Mouse (Mus musculus) kidney, postnatal 25 days (tissue): Measurements from ENCODE around the gene Sdk1.

Source experiments
- DNase-seq, 2 experiments: peaks; one replicate each; pipeline ENCODE4 v3.0.0; 2021; ENCODE audit warnings: mixed read lengths in 2 of 2

Gene Sdk1

GRCm38 (mm10) chr5:142022877-142023580 is 781.7 kb downstream of the Sdk1 start:
- no peak for DNase-seq

GRCm38 (mm10) chr5:142024448-142024847 is 783.2 kb downstream of the Sdk1 start:
- DNase-seq, result peak; percentile 27 to 37

DNA sequence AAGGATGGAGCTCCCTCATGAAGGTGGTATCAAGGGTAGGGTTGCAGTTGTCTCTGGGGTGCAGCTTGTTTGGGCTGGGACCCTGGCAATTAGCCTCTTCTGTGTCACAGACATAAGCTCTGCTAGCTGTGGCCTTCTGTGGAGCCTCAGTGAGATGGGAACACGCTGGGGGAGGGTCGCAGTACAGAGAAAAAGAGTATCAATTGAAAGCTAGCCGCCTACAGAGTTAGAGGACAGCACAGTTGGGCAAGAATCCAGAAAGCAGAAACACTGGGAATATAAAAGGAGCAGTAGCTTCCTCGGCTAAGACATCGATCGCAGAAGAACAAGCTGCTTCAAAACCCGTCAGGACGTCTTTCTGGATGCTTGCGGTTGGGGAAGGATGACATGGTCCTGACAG is 795.2 kb downstream of the Sdk1 start:
- no peak for DNase-seq

DNA sequence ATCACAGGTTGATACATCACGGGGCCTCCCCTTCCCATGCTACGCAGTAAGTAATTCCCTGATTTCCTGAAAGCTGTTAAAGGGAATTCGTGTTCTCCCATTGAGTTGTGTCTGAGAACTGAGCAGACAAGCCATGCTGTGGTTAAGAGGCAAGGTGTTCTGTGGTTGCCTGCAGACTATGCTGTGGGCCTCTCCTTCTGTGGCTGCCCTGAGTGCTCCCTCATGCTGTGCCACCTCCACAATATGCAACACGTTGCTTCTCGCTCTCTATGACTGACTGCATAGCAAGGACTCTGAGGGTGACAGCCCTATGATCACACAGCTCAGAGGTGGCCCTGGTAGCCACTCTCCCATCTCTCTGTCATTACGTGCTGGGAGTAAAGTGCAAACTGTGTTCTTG is 797.9 kb downstream of the Sdk1 start:
- no peak for DNase-seq

DNA sequence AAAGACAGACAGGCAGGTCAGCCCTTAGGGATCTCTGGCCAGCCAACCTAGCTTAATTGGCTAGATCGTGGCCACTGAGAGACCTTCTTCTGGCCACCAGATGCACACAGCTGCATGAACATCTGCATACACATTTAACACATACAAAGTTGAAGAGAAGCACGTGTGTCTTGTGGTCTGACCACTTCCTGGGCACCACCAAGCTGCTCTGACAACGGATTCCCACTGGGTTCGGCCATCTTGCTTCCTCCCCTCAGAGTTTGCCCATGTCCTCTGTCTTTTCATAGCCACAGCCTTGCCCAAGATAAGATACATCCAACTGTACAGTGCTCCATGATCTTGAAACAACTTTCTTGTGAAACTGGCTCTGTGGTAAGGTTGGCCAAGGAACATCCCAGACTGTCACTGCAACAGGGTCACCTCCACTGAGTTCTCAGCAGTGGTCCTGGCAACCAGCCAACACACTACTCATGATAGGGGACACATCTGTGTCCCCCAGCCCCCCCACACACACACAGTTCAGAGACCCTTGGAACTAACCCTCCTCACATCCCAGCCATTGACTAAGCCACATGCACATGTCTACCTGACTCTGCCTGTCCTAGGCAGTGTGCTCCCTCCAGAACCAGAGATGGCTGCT is 798.7 kb downstream of the Sdk1 start:
- no peak for DNase-seq

DNA sequence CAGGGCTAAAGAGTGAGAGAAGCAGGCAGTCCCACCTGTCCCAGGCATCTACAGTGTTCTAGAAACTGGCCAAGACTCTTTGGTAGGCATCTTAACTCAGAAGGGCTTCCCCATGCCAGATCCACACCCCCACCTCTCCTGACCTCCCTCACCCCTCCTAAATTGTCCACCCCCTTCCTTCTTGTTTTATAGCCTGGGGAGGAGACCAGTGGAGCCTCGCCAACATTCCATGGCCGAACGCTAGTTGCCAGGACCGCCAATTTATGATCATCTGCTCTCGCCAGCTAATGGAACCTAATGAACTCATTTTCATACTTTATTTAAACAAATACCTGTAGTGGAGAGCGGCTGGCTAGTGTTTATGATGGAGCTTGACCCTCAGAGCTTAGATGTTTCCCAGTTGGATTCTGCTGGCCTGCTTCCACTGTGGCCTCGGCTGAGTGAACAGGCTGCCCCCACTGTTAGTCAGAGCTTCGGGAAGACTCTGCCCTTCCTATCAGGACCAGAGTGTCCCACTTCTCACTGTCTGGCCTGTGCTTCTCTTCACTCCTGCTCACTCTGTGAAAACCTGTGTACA is 800.0 kb downstream of the Sdk1 start:
- peak in 1 of 2 experiments; percentile 18 for DNase-seq

DNA sequence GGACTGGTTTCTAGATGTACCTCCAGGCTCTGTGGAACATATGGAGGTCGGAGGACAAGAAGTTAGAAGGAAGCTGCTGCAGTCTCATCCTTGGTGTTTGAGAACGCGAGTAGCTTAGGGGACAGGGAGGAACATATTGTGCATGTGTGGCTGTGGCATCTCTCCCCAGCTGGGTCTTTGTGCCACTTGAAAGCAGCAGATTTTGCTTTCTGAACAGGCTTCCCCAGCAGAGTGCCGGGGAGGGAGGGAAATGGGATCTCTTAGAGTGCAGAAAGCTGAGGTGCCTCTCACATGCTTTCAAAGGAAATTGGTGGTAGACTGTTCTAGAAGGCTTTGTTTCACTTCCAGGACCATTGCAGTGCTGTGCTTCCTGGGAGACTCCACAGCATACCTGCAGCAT is 820.5 kb downstream of the Sdk1 start:
- no peak for DNase-seq

DNA sequence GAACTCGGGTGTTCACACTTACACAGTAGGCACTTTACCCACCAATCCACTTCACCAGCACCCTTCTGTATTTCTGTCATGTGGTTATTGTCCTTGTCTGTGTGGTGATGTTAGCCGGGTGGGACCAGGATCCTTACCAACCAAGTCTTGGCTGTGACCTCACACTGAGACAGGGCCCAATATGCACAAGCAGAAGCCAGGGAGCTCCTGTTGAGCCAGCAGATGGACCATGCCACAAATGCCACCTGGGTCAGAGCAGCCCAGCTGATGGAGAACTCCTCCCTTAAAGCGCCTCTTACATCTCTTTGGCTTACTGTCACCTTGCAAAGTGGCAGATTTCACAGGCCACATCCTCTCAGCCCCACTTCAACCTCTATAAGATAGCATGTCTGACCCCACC is 830.0 kb downstream of the Sdk1 start:
- no peak for DNase-seq

GRCm38 (mm10) chr5:142073901-142074300 is 832.6 kb downstream of the Sdk1 start:
- DNase-seq, result no peak

DNA sequence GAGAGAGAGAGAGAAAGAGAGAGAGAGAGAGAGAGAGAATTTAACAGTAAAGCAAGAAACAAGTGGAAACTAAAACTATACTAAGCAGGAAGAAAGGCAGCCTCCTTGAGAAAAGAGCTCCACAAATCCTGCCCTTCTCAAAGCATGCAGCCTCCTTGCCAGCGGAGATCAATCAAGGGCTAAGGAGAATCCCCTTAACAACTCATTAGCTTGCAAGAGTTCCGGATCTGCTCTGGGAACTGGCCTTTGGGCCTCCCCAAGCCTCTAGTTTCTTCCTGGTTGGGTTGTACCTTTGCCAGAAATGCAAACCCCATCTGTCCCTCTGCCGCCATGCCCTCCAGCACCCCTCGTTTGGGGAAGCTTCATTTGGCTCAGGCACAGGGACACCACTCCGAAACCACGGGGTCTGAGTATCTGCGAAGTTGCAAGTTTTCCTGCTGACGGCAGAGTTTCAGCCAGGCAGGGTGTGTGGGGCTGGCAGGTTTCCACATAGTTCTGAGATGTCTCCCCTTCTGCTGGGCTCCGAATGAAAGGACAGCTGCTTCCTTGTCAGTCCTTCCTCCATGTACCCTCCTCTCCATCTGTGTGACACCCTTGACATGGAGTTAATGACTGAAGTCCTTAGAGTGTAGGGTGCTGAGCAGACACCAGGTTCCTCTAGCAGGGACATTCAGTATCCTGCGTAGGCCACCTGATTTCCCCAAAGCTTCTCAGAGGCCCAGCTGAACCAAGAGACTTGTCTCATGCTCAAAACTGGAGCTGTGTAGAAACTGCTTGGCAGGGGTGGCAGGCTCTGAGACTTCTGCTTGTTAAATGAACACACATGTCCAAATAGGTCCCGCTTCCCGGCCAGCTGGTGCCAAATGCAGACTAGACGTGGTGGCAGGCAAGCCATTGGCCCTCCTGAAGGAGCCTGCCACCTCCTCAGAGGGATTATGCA is 833.5 kb downstream of the Sdk1 start:
- DNase-seq, result peak; percentile 36 to 46

- no peak for DNase-seq
These were observed 839.4 kb downstream of the Sdk1 start for GRCm38 (mm10) chr5:142080661-142081060.

- DNase-seq, result no peak
These were observed 839.8 kb downstream of the Sdk1 start for GRCm38 (mm10) chr5:142081076-142081475.

GRCm38 (mm10) chr5:142096377-142096841 is 855.1 kb downstream of the Sdk1 start:
- DNase-seq, result no peak

DNA sequence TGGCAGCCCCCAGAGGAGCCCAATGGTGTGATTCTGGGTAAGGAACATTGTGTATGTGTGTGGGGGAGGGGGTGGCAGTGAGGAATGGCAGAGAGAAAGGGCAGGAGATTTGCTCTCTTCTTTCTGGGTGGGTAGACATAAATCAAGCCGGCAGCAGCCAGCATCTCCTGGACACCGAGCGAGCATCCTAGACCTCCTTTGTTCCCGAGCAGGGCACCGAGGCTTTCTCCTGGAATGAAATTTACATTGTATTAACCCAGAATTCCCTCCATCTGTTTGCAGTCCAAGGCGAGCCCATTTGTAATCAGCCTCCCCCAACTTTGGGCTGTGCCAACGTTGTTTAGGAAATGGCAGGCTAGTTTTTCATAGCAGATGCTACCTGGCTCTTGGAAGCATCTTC is 858.9 kb downstream of the Sdk1 start:
- DNase-seq, result no peak

GRCm38 (mm10) chr5:142107434-142107833 is 866.1 kb downstream of the Sdk1 start:
- DNase-seq, result no peak

GRCm38 (mm10) chr5:142111989-142112388 is 870.7 kb downstream of the Sdk1 start:
- DNase-seq, result no peak

DNA sequence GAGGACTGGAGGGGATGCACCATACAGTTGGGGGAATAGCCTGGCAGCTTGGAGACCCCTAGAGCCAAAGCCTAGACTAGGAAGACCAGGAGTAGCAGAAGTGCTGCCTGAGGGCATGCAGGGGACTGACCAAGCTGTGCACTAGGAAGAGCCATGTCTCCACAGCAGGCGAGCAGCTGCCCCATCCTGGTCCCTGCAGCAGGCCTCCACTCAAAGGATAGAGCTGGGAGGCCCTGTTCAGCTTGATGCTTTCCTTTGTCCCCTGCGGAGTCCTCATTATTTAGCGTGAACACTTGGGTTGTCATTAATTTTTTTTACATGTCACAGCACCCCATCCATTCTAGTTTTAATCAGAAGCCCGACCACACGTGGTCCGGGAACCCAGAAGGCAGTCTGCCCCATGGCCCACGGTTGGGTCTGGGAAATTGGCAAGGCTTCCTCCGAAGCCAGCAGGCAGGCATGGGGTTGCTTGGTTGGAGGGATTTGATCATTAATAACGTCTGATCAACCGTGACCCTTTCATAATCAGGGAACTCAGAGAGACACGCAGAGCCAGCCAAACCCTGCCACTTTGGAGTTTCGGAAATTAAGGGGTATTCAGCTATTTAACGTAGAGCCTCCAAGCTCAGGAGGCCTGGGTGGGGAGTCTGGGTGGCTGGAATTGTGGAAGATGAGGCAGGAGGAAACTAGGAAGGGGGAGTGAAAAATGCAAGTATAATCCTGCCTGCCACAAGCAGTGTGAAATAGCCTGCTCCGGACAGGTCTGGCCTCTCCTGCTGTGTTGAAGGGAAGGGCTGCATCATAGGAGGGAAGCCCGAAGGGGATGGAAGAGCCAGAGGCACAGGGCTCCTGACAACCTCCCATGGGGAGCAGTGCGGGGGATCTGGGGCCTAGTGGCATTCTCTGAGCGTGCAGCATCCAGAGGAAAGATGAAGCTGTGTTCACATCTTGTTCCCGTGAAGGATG is 872.2 kb downstream of the Sdk1 start:
- no peak for DNase-seq

- DNase-seq, result no peak
These were observed 886.5 kb downstream of the Sdk1 start for GRCm38 (mm10) chr5:142127779-142128178.

- DNase-seq, result no peak
These were observed 886.9 kb downstream of the Sdk1 start for GRCm38 (mm10) chr5:142128181-142128611.

- no peak for DNase-seq
These were observed 888.7 kb downstream of the Sdk1 start for GRCm38 (mm10) chr5:142130004-142130403.

- DNase-seq, result no peak
These were observed 898.7 kb downstream of the Sdk1 start for GRCm38 (mm10) chr5:142139978-142140377.

GRCm38 (mm10) chr5:142149594-142149993 is 908.3 kb downstream of the Sdk1 start:
- DNase-seq, result peak in 1 of 2 experiments; percentile 25
